Mouse (Mus musculus): ENCODE results near the gene Gm17018. TPM values are rescaled to one million over a fixed set of nuclear protein-coding genes. Genes with fewer than 3 reads are reported as not detected.

The Gm17018 gene
- polyA plus RNA-seq, 1 experiment from 2014 or later = 46.9 TPM

DNA sequence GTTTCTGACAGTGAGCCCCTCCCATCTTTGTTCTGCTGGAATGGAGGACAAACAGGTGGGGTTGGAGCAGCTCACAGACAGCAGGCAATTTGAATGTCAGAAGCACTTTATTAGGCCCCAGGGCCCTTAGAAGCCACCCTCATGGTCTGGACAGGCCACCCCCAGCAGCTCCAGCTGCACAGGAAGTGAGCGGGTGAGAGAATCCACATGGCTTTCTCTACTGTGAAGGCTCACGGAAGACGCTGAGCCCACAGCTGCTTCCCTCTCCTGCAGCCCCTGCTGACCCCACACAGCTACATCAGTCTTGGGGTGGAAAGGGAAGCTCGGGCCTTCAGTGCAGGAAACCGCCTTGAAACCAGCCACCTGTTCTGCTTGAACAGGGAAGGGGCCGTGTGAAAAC is 8.2 kb upstream of the Gm17018 start:
- Histone ChIP-seq H3K4me3 (no peak overlapping the region), H3K9me3 (no peaks in the 10 kb centered on the region), H3K27ac (replicated peaks) (no peak overlapping the region), H3K27me3 (peaks cover 12% of the 10 kb centered on the region), H3K36me3 (no peaks in the 10 kb centered on the region), H3K9ac (replicated peaks) (no peak overlapping the region), H3K4me1 (no peaks in the 10 kb centered on the region), H3K4me2 (replicated peaks) (no peak overlapping the region)
- 86% methylated on average over 6 of the region's 6 CpGs for WGBS
- no peak for ATAC-seq (replicated peaks)

DNA sequence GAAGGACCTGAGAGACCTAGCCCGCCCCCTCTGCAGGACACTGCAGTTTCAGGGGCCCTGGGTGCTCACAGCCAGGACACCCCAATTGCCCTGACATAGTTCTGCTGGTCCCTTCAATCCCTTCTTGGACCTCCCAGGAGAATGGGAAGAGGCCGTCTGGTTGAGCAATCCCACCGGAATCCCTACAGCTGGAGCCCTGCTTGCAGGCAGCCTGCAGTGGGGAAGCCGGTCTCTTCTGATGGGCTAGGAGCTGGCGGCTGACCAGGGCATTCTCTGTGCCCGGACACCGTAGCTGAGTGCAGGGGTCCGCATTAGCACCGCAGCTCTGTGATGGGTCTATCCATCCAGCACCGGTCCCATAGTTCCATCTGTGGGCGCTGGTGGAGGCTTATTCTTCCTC is 6.3 kb upstream of the Gm17018 start:
- Histone ChIP-seq H3K4me3 (no peak overlapping the region), H3K36me3 (no peaks in the 10 kb centered on the region), H3K4me1 (no peaks in the 10 kb centered on the region), H3K9ac (replicated peaks) (no peak overlapping the region), H3K27me3 (peaks cover 11% of the 10 kb centered on the region), H3K4me2 (replicated peaks) (no peak overlapping the region), H3K27ac (replicated peaks) (no peak overlapping the region), H3K9me3 (no peaks in the 10 kb centered on the region)
- 95% methylated on average over 11 of the region's 11 CpGs for WGBS
- no peak for ATAC-seq (replicated peaks)

DNA sequence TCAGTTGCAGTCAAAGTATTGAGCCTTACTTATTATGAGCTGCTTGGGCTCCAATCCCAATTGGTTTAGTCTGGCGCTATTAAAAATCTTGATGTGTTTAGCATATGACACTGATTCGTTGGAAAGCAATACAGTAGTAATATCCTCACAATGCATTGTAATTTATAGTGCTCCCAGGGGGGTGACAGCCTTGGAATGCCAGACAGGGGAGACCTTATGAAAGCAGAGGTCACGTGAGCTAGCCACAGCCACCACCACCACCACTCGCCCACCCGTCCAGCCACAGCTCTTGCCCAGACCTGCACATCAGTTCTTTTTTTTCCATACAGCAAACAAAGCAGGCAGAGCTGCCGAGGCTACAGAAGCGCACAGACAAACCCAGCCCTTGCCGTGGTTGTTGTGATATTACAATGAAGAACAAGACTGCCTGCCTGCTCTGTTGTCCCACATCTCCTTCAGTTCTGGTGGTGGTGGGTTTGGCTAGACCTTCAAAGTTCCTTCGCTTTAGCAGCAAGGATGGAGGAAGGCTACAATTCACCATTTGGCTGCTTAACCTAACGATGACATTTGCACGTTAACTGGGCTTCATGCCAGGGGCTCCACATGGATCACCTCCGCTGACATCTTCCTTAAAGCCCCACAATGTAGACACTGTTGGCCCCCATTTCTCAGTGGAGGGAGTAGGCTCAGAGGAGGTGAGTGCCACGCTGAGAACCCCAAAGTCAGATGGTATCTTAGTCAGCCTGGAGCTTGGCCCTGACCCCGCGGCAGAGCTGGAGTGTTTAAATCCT is 5.7 kb downstream of the Gm17018 start:
- peaks cover 14% of the 10 kb centered on the region; the same call in 1 of the 2 replicates for H3K4me1 ChIP-seq
- H3K9me3 ChIP-seq = no peaks in the 10 kb centered on the region
- no peak overlapping the region for H3K4me3 ChIP-seq
- H3K36me3 ChIP-seq = no peaks in the 10 kb centered on the region
- ATAC-seq (replicated peaks) = no peak
- H3K9ac ChIP-seq (replicated peaks) = no peak overlapping the region
- H3K4me2 ChIP-seq (replicated peaks) = no peak overlapping the region
- no peaks in the 10 kb centered on the region for H3K27me3 ChIP-seq
- 52% methylated on average over 15 of the region's 15 CpGs for WGBS
- no peak overlapping the region for H3K27ac ChIP-seq (replicated peaks)

DNA sequence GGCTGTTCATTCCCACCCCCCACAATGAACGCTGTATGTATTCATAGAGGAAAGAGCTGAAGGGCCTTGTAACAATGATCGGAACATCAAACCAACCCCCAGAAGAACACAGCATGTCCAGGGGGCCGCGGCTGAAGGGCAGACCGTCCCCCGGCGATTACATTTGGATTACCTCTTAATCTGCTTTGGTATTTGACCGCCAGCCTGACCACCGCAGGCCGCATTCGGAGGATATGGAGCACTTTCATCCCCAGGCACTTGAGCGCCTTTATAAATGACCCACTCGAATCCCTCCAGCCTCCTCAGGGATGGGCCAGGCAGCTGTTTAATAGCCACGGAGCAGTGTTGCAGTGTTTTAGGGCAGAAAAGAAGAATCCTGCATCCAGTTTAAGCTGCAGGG is 7.0 kb downstream of the Gm17018 start:
- 10% methylated on average over 14 of the region's 14 CpGs for WGBS
- H3K36me3 ChIP-seq = no peaks in the 10 kb centered on the region
- H3K9ac ChIP-seq (replicated peaks) = no peak overlapping the region
- peaks cover 12% of the 10 kb centered on the region; the same call in 1 of the 2 replicates for H3K4me1 ChIP-seq
- no peaks in the 10 kb centered on the region for H3K27me3 ChIP-seq
- H3K27ac ChIP-seq (replicated peaks) = no peak overlapping the region
- ATAC-seq (replicated peaks) = no peak
- no peaks in the 10 kb centered on the region for H3K9me3 ChIP-seq
- H3K4me3 ChIP-seq = no peak overlapping the region
- no peak overlapping the region for H3K4me2 ChIP-seq (replicated peaks)

DNA sequence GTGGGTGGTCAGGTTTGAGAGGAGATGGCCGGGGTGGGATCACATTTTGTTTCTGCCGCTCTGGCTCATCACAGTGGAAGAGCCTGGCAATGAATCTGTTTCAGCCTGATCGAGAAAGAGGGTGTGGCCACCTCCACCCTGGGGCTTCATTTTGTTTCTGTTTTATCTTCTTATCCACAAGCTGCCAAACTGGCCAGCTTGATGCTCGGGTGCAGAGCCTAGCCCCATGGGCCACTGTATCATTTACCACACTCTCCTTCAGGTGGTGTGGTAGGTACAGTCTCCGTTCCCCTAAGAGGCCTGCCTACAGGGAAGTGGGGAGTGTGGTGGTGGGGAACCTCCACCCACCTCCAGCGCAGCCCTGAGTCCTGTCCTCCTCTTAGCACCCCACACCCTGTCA is 12.6 kb downstream of the Gm17018 start:
- no peak for ATAC-seq (replicated peaks)
- Histone ChIP-seq H3K36me3 (0 out of 2 replicates have a peak, but pooled peaks cover 7% of the 10 kb centered on the region), H3K9ac (replicated peaks) (no peak overlapping the region), H3K27me3 (no peaks in the 10 kb centered on the region), H3K27ac (replicated peaks) (no peak overlapping the region), H3K4me2 (replicated peaks) (no peak overlapping the region), H3K4me1 (peaks cover 3% of the 10 kb centered on the region; the same call in 1 of the 2 replicates), H3K9me3 (no peaks in the 10 kb centered on the region), H3K4me3 (no peak overlapping the region)
- 77% methylated on average over 6 of the region's 6 CpGs for WGBS

DNA sequence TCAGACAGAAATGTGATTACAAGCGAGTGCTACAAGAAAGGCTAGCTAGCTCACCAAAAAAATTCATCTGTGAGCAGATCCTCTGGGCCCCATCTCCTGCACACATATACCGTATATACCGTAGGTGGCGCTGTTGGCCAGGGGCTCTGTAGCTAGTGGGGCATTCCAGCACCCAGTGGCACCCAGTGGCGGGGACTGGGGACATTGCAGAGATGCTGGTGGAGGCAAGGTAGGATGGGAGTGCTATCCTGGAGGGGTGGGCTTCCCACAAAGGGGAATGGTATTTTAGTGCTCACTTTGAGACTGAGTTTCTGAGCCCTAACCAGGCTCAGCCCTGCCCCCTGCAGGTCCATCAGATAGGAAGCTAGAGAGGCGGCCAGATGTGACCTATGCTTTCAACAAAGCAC is 13.4 kb downstream of the Gm17018 start:
- 15% methylated on average over 6 of the region's 6 CpGs for WGBS
- H3K4me2 ChIP-seq (replicated peaks) = no peak overlapping the region
- ATAC-seq (replicated peaks) = peak; percentile 64; the same call in 1 of the 2 replicates
- H3K36me3 ChIP-seq = peaks cover 15% of the 10 kb centered on the region; the same call in 1 of the 2 replicates
- H3K9me3 ChIP-seq = no peaks in the 10 kb centered on the region
- no peak overlapping the region for H3K4me3 ChIP-seq
- H3K9ac ChIP-seq (replicated peaks) = no peak overlapping the region
- no peaks in the 10 kb centered on the region for H3K27me3 ChIP-seq
- no peak overlapping the region for H3K27ac ChIP-seq (replicated peaks)
- H3K4me1 ChIP-seq = no peaks in the 10 kb centered on the region

DNA sequence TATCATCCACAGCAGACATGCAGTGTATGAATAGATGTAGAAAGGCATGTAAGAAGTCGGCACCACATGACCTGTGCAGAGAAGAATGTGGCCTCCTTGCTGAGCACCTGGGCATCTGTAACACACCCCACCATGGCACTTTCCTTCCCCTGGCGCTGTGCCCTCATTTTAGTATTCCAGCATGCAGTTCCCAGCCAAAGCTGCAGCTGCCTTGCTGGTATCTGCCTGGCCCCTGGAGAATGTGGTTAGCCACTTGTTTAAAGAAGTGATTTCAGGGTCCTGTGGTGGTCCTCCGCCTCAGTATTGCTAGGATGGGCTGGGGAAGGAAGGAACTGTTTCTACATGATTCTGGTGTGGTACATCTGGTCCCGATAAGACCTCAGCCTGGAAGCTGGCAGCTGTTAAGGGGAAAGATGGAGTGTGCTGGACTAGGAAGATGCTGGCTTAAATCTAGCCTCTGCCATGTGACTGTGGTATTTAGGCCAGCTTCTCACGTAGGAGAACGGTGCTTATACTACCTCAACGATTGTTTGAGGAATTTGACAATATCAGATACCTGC is 14.0 kb downstream of the Gm17018 start:
- Histone ChIP-seq H3K27me3 (no peaks in the 10 kb centered on the region), H3K4me2 (replicated peaks) (no peak overlapping the region), H3K9me3 (no peaks in the 10 kb centered on the region), H3K4me1 (no peaks in the 10 kb centered on the region), H3K4me3 (no peak overlapping the region), H3K36me3 (peaks cover 20% of the 10 kb centered on the region; the same call in 1 of the 2 replicates), H3K27ac (replicated peaks) (no peak overlapping the region), H3K9ac (replicated peaks) (no peak overlapping the region)
- WGBS = 81% methylated on average over 7 of the region's 7 CpGs
- ATAC-seq (replicated peaks) = no peak

DNA sequence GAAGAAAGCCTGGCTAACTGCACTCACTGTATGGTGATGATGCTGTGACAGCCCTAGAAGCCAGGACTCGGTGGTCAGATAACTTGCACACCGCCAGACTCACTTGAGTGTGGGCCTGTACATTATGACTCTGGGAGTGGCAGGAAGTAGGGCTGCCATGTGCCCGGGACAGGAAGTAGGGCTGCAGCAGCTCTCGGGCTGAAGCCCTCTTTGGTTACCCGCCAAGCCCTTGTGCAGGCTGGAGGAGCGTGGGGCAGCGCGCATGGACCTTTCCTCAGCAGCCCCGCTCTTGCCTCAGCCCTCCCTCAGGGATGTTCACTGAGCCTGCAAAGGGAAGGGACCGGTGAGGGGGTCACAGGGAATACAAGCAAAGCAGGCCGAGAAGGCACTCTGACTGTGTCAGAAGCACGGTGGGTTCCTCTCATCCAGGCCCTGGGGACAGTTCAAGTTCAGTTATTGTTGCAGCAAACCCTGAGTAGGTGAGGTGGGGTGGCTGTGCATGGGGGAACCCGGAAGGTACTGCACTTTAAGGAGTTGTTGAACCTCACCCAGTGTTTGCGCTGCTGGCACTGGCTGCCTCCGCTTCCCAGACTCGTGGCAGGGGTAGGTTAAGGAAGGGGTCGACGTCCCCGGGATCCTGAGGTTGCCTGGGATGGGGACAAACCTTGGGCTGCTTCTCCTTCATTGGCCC is 14.7 kb downstream of the Gm17018 start:
- no peaks in the 10 kb centered on the region for H3K27me3 ChIP-seq
- H3K27ac ChIP-seq (replicated peaks) = no peak overlapping the region
- no peak overlapping the region for H3K9ac ChIP-seq (replicated peaks)
- 64% methylated on average over 19 of the region's 19 CpGs for WGBS
- H3K4me1 ChIP-seq = no peaks in the 10 kb centered on the region
- no peaks in the 10 kb centered on the region for H3K9me3 ChIP-seq
- peaks cover 20% of the 10 kb centered on the region; the same call in 1 of the 2 replicates for H3K36me3 ChIP-seq
- H3K4me2 ChIP-seq (replicated peaks) = no peak overlapping the region
- ATAC-seq (replicated peaks) = no peak
- no peak overlapping the region for H3K4me3 ChIP-seq

DNA sequence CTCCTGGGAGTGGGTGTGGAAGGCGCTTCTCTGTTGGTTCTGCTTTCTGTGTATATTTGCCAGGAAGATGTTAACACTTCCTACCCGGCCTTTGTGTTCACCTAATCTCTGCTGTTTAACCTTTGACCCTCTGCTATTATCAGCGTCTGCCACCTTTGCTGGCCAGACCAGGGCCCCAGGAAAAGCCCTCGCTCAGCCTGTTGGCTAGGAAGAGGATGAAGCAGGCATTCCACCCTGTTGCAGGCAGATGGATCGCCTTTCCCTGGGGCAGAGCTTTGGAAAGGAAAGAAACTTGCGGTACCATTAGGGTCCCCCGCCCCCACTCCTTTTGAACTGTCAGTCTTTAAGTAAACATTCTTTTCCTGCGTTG is 15.2 kb downstream of the Gm17018 start:
- WGBS = 24% methylated on average over 8 of the region's 8 CpGs
- H3K9me3 ChIP-seq = no peaks in the 10 kb centered on the region
- H3K4me3 ChIP-seq = no peak overlapping the region
- H3K4me2 ChIP-seq (replicated peaks) = no peak overlapping the region
- no peaks in the 10 kb centered on the region for H3K4me1 ChIP-seq
- H3K36me3 ChIP-seq = peaks cover 20% of the 10 kb centered on the region; the same call in 1 of the 2 replicates
- no peak overlapping the region for H3K27ac ChIP-seq (replicated peaks)
- ATAC-seq (replicated peaks) = no peak
- H3K27me3 ChIP-seq = no peaks in the 10 kb centered on the region
- no peak overlapping the region for H3K9ac ChIP-seq (replicated peaks)

DNA sequence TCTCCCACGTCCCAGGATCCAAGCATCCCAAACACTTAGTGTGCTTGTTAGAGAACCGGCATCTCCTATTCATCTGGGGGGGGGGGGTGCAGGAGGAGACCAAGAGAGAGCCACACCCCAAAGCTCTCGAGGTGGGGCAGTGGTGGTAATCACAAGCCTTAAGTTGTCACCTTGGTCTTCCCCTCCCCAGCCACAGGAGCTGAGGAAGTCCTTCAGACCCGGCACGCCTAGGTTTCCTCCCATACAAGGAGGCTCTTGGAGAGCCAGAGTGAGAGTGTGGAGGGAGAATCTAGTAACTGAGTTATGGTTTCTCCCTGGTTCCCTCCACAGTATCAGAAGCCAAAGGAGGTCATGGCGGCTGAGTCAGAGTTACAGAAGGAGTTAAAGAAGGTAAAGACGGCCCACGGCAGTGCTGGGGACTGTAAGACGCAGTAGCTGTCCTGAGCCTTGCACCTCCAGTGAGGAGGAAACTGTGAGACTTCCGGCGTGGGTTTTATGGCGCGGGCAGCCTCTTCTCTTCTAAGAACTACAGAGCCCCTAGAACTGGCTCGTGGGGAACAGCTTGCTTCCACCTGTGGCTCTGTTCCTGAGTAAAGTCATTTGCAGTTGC is 16.8 kb downstream of the Gm17018 start:
- Histone ChIP-seq H3K36me3 (peaks cover 27% of the 10 kb centered on the region), H3K4me3 (no peak overlapping the region), H3K4me1 (no peaks in the 10 kb centered on the region), H3K27ac (replicated peaks) (no peak overlapping the region), H3K4me2 (replicated peaks) (no peak overlapping the region), H3K27me3 (no peaks in the 10 kb centered on the region), H3K9me3 (no peaks in the 10 kb centered on the region), H3K9ac (replicated peaks) (no peak overlapping the region)
- 85% methylated on average over 14 of the region's 14 CpGs for WGBS
- no peak for ATAC-seq (replicated peaks)

DNA sequence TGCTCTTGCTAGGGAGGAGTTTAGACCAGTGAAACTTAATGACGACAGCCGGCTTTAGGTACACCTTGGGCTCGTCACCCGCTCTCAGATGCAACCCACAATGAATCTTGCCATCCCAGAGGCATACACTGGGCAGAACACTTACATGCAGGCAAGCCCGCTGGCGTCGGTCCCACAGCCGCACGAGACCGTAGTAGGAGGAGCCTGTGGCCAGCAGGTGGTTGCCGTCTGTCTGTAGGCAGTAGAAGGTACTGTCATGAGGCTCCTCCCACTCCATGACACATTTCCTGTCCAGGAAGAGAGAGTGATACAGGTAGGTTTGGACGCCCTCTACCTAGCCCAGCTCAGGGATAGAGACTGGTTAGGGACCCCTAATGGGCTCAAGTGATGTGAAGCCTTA is 18.6 kb downstream of the Gm17018 start:
- no peak overlapping the region for H3K4me2 ChIP-seq (replicated peaks)
- 87% methylated on average over 12 of the region's 12 CpGs for WGBS
- no peak for ATAC-seq (replicated peaks)
- H3K4me3 ChIP-seq = no peak overlapping the region
- no peaks in the 10 kb centered on the region for H3K27me3 ChIP-seq
- H3K36me3 ChIP-seq = peaks cover 27% of the 10 kb centered on the region
- no peaks in the 10 kb centered on the region for H3K4me1 ChIP-seq
- H3K9ac ChIP-seq (replicated peaks) = no peak overlapping the region
- no peaks in the 10 kb centered on the region for H3K9me3 ChIP-seq
- no peak overlapping the region for H3K27ac ChIP-seq (replicated peaks)

DNA sequence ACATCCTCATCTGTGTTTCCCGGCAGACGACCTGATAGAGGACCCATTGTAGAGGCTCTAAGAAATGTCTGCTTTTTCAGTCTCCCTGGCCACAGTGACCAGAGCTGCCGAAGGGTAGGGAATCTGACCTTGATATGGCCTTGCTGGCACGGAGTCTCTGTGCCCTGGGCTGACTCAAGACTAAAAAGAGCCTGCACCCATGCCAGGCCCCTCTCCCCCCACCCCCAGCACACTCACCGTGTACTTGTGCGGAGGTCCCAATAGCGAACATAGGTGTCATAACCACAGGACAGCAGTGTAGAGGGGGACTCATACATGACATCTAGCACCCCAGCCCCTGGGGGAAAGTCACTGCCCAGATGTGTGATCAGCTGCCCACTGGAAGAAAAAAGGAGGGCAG is 19.0 kb downstream of the Gm17018 start:
- no peak for ATAC-seq (replicated peaks)
- no peak overlapping the region for H3K4me3 ChIP-seq
- no peak overlapping the region for H3K9ac ChIP-seq (replicated peaks)
- H3K27me3 ChIP-seq = no peaks in the 10 kb centered on the region
- H3K4me2 ChIP-seq (replicated peaks) = no peak overlapping the region
- no peaks in the 10 kb centered on the region for H3K4me1 ChIP-seq
- no peaks in the 10 kb centered on the region for H3K9me3 ChIP-seq
- no peak overlapping the region for H3K27ac ChIP-seq (replicated peaks)
- WGBS = 92% methylated on average over 7 of the region's 7 CpGs
- peaks cover 27% of the 10 kb centered on the region for H3K36me3 ChIP-seq

All from forebrain, embryonic 15.5 days (tissue).